Mouse (Mus musculus) stomach, postnatal 0 days (tissue): ENCODE results near the gene Klc4.

Source experiments
- CTCF ChIP-seq: IDR thresholded peaks from 2 replicates; pipeline ENCODE4 v1.5.1; 2016; ENCODE audit warnings: antibody characterized with exemption, low read depth, mild to moderate bottlenecking, moderate library complexity
- EP300 ChIP-seq: optimal IDR thresholded peaks from 2 replicates; pipeline ENCODE3; 2016; ENCODE audit warnings: antibody characterized with exemption

DNA sequence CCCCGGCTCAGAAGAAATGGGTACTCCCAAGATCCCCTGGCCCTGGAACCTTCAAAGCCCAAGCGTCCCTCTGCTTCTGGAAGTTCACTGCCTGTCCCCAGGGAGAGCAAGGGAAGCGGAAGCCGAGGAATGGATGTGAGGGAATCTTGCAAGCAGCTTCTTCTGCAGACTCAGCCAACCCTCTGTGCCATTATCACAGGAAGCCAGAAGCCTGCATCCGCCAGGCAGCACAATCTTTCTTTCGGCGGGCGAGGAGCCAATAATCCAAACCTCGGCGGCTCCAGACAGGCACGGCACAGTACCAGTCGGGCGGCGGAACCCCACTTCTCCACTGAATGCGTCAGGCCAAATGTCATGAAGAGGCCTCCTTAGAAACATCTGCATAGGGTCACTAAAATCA is 24.5 kb downstream of the Klc4 start:
- TF ChIP-seq EP300, result no peak
- no peak for TF ChIP-seq CTCF
